Mouse (Mus musculus) urinary bladder, postnatal 10 days (tissue): ENCODE data around the gene Nrg3.
"Not testable (repeated sequence)": the region's sequence is repeated elsewhere in the genome, so short reads cannot be mapped to it uniquely, and the experiment has no call there.

Experiments
- DNase-seq: peaks from one replicate; pipeline ENCODE4 v3.0.0; 2022; ENCODE audit warnings: low spot score

The Nrg3 gene

GRCm38 (mm10) chr14:38628862-38629619, 843.8 kb downstream of the Nrg3 start:
- no peak for DNase-seq

DNA sequence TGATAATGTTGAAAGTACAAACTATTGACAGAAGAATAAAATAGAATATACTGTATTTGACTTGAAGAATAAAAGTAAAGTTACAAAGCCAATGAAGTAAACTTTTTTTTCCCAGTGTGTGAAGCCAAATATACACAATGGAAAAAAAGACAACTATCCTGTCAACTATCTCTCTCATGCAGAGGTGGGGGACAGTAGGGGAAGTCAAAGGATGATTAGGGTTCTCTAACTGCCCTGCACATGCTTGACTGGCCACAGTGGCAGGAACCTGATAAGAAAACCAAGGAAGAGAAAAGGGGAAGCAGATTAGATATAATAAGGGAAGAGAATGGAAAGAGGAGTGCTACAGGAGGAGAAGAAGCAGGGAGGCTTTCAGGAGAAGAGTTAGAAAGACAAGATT, 855.9 kb downstream of the Nrg3 start:
- no peak for DNase-seq

- DNase-seq, result no peak
Measured at GRCm38 (mm10) chr14:38597735-38598134, 875.2 kb downstream of the Nrg3 start.

GRCm38 (mm10) chr14:38594297-38594696, 878.6 kb downstream of the Nrg3 start:
- DNase-seq, result no peak

DNA sequence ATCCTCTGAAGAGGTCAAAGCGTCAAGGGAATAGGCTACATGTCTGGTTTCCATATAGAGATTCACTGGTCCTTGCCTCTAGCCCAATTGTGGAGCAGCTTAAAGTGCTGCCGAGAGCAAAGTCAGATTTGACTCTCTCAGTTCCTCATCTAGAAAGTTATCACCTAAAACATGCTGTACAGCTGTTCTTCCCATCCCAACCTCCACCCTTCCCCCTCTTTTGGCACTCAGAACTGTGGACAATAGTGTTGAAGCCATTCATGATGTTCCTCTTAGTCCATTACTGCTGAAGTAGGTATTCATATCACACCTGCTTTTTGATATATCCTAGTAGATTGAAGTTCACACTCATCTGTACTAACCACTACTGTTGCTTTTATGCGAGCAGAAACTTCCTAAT, 896.1 kb downstream of the Nrg3 start:
- DNase-seq, result no peak

- DNase-seq, result no peak
Measured at GRCm38 (mm10) chr14:38568184-38568583, 904.7 kb downstream of the Nrg3 start.

DNA sequence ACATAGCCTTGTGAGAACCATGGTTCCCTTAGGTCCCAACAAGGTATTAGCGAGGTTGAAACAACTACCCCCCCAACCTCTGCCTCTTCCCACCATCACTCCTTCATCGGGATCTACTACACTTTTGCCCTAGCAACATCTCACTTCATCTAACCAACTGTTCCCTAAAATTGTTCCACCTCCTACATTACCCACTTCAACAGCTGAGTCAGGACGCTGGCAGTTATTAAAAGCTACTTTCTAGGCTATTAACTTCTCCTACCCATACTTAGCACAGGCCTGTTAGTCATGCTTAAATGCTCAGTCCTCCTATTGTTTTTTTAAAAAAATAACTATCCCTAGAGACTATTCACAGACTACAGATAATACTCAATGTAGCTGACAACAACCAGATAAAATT, 906.7 kb downstream of the Nrg3 start:
- DNase-seq, result no peak

DNA sequence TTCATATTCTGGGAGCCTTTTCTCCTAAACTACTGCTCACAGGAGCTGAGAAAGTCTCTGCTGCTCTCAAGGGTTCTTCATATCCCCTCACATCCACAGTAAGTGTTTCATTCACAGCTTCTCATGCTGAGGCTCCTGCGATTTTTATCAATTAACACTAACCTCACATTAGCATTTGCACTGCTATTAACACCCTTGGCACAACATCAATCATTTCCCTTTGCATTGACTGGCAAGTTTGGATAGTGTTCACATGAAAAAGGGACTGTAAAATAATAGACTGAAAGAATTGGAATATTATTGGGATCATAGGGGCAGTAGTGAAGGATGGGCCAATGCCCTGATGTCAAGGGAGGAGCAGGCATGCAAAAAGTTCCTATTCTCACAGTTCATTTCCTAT, 918.3 kb downstream of the Nrg3 start:
- DNase-seq, result no peak

GRCm38 (mm10) chr14:38547257-38547656, 925.6 kb downstream of the Nrg3 start:
- DNase-seq, result no peak

GRCm38 (mm10) chr14:38535181-38535580, 937.7 kb downstream of the Nrg3 start:
- no peak for DNase-seq

DNA sequence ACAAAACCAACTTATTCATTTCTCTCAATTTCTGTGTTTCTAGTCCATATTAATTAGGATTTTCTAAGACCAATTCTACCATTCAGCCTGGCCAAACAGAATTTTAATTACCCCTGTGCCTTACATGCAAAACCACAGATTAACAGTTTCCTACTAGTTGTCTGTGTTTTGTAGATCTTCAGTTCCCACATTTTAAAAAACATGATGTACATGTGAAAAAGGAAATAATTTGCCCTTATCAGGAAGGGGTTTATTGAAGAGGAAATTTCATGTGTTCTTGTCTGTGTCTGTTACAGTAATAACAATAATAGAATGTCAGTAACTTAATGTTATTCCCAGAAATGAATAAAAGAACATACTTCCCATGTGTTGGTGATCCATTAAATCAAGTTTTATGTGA, 939.4 kb downstream of the Nrg3 start:
- no peak for DNase-seq

DNA sequence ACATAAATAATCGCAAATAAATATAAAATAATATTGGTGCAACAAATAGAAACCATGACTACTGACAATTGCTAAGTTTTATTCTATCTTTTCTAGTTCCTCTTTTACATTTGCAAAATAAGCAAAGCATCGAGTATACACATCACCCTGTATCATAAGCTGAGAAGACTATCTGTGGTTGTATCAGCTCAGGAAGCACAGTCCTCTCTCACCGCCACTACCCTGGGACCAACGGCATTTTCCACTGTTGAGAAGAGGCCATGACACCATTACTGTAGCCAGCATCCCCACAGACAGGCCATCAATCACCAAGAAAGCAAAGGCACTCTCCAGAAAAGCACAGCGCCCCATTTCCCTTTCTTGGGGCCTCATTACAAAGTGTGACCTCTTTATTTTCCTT, 956.7 kb downstream of the Nrg3 start:
- no peak for DNase-seq

DNA sequence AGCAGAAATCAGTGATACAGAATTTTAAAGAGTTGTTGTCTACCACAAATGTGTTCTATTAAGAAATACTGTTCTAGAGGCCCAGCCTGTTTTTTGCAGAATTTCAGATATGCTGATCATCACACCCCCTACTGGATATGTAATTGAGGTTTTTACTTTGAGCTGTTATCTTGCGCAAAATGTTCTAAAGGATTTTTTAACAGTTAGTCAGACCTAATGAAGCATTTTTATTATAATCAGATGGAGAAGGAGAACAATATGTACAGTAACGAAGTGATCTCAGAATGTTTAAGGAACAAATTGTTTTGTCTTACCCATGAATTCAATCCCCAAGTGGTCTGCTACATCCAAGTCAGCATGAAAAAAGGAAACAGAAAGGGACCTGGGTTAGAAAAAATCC, 963.9 kb downstream of the Nrg3 start:
- DNase-seq, result no peak

- DNase-seq, result no peak
Measured at GRCm38 (mm10) chr14:38494970-38495369, 977.9 kb downstream of the Nrg3 start.

DNA sequence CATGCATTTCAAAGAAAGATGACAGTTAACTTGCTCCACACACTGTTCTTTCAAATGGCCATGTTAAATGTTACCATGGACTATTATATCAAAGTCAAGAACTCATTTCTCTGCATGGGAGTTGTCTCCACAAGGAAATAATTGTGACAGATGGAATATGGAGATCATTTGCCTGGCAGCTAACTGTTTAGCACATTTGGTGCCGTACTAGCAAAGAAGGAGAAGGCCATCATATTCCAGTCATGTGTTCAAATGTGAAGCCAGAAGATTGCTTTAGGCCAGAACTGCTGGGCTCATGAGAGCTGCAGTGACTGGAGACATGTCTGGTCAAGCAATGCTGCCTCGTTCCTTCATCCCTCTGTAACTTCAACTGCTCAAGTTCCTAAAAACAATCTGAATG, 1025.8 kb downstream of the Nrg3 start:
- DNase-seq, result no peak

DNA sequence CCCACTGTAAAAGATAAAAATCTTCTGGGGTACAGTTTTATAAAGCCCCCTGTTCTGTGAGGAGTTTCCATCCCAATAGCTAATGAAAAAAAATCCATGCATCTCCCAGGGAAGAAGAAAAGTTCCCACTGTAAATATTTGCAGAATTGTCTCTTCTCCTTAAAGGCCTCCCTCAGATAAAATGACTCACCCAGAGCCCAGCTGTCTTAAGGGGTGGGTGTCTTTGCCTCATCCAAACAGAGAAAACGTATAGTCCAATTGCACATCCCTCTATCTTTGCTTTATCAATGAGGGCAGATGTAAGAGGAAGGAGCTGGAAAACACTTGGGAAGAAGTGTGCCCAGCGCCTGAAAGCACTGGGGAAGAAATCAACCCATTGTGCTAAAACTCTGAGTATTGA, 1028.1 kb downstream of the Nrg3 start:
- DNase-seq, result no peak

DNA sequence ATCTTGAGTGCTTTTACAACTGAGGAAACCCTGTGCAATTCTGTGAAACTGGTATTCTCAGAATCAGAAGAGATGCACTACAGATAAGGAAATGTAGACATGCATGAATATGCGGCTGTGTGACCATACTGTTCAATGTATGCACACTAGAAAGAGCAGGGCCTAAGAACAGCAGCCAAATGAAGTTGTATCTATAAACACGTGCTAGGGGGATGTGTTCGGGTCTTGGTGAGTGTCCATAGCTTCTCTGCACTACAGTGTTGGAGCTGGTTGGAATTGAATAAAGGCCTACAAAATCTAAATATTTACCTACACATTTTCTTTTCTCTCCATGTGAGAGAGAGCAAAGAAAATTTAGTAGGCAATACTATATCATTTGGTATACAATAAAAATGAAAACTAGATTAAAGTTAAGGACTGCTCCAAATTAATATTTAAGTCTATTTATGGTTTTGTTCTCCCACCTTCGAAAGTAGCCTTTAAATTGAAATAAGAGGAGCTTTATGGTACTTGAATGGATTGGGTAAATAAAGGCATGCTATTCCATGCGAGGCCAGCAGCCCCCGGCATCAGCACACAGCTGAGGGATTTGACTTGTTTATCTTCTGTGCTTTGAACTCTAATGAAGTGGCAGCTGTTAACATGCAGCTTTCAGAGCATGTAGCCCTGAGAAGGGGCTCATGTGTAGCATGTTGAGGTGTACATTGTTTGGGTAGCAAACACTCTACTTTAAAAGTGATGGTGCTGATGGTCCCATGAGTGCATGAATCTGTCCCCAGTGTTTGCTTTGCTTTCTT, 1038.9 kb downstream of the Nrg3 start:
- no peak for DNase-seq

- DNase-seq, result no peak
Measured at GRCm38 (mm10) chr14:38374660-38375059, 1098.2 kb downstream of the Nrg3 start.

DNA sequence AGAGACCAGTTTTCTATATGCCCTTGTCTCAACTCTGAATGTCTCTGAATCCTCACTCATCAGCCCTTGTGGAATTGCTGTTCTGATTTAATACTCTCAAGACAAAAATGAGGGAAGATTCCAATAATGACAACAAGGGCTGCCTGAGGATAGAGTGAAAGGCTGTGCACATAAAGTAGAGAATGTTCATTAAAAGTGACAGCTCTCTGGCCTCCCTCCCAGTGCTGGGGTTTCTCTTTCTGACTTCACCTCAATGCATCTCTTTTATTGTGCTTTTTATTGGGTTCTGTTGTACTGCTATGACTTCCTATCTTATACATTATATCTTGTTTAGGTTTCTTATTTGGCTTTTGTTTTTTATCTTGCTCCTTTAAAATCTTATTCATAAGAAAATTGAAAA, 1131.9 kb downstream of the Nrg3 start:
- DNase-seq, result no peak

GRCm38 (mm10) chr14:38322841-38323240, 1150.0 kb downstream of the Nrg3 start:
- not testable (repeated sequence) for DNase-seq

GRCm38 (mm10) chr14:38320619-38321340, 1152.1 kb downstream of the Nrg3 start:
- DNase-seq, result no peak
